Mouse (Mus musculus) macrophage (primary cell): ENCODE measurements at regions not wholly inside any gene's neighbourhood (a gene's known extent, or its start where the extent isn't known, plus 50 kb on each side); places are given as distances from the start of the nearest gene placed in this dataset.

Experiments
- H3K27ac ChIP-seq: fragments of 350-480 bp; formaldehyde crosslinking; 2 replicates; pipeline ENCODE4 v1.9.0; 2021
- H3K36me3 ChIP-seq: fragments of 350-480 bp; formaldehyde crosslinking; 2 replicates; pipeline ENCODE4 v1.9.0; 2021; ENCODE audit errors: inconsistent target
- H3K4me3 ChIP-seq: fragments of 350-480 bp; formaldehyde crosslinking; 2 replicates; pipeline ENCODE4 v1.9.0; 2021; ENCODE audit errors: inconsistent target
- H3K79me2 ChIP-seq: fragments of 350-480 bp; formaldehyde crosslinking; 2 replicates; pipeline ENCODE4 v1.9.0; 2021; ENCODE audit errors: inconsistent target
- WGBS: methylation state at CpG from one replicate; pipeline ENCODE4 v1.1.7; 2026; ENCODE audit warnings: inconsistent platforms; ENCODE audit not compliant: missing documents; 5-methylcytosine and 5-hydroxymethylcytosine counted together

DNA sequence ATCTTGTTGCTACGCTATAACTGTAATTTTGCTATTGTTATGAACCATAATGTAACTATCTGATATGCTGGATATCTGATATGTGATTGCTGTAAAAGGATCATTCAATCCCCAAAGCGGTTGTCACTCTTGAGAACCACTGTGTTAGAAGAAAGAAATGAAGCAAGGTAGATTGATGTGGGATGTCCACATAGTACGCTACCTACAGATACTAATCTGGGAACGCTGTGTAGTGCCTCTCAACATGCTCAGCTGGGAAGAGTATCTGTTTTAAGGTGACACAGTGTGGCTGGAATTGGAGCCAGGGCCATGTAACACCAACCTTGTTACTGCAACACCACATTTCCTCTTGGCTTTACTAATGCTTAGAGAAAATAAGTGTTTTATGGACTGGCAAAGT is 456.2 kb upstream of the Slc30a5 start:
- WGBS = 93% methylated on average over 4 of the region's 4 CpGs
- no peaks in the 10 kb centered on the region for H3K79me2 ChIP-seq
- H3K27ac ChIP-seq = no peak overlapping the region
- no peak overlapping the region for H3K4me3 ChIP-seq
- no peaks in the 10 kb centered on the region for H3K36me3 ChIP-seq

DNA sequence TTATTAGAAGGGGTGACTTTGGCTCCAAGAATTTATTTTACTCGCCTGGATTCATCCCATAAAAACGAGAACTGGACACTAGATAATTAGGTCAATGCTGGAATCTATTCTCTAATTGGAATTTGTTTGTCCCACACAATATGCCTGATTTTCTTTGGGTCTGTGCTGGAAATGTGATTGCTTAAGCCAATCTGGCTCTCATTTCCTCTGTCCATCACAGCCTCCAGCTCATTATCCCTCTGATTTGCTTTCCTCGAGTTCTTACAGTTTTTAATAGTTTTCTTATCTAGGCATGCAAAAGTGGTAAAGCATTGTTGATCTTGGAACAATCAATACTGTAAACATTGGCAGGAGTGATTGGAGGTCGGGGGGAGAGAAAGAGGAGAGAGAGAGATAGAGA is 453.9 kb upstream of the Slc30a5 start:
- Histone ChIP-seq H3K4me3 (no peak overlapping the region), H3K79me2 (no peaks in the 10 kb centered on the region), H3K36me3 (no peaks in the 10 kb centered on the region), H3K27ac (no peak overlapping the region)
- 78% methylated on average over 4 of the region's 4 CpGs for WGBS

DNA sequence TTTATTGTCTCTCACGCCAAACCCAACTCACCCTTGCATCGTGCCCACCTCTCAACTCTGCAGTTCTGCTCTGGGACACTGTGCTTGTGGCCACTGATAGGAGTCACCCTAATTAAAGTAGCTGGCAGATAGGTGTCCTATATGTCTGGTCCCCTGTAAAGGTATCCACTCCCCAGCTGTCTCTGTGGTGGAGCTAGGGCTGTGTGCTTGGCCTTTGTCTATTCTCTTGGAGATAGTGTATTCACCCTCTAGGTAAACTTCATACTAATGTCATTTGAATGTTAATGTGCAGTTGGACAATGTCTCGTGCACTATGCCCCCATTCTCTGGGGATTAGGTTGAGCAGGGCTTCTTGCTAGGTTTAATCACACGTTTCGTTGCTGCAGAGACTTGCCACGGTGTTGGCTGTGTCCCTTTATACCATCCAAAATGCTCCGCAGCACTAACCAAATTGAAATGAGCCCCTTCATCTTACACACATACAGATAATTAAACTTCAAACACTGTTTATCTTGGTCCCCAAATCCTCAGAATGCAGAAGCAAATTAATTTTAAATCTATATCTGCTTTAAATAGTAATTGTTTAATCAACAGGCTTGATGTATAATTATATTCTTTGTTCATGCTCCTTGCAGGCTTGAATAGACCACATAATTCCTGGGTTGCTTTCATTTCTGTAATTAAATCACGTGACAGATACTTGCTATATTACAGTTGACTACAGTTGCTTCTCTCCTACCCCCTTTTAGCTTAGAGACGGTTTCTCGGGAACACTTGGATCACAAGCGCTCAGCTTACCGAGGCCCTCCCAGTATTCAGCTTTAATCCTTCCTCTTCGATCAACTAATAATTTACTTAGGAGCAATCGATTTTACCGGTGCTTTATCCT is 453.0 kb upstream of the Slc30a5 start:
- 89% methylated on average over 15 of the region's 15 CpGs for WGBS
- H3K4me3 ChIP-seq = no peak overlapping the region
- H3K27ac ChIP-seq = no peak overlapping the region
- no peaks in the 10 kb centered on the region for H3K79me2 ChIP-seq
- H3K36me3 ChIP-seq = no peaks in the 10 kb centered on the region

DNA sequence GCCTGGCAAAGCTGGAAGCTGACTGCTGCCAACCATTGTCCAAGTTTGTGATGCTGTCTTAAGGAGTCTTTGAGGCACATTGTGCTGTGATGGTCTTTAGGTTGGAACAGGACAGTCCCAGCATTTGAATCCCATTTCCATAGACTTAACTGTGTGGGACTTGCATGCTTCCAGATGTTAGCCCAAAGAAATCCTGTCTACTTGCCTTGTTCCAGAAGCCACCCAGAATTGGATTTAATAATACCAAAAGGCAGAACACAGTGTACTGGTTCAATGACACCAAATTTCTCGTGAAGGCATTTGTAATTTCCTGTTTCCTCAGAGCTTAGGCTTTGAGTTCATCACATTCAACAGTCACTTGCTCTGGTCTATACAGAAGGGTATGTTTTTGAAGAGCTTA is 444.9 kb upstream of the Slc30a5 start:
- 47% methylated on average over 1 of the region's 1 CpGs for WGBS
- no peak overlapping the region for H3K27ac ChIP-seq
- H3K36me3 ChIP-seq = no peaks in the 10 kb centered on the region
- no peaks in the 10 kb centered on the region for H3K79me2 ChIP-seq
- no peak overlapping the region for H3K4me3 ChIP-seq

DNA sequence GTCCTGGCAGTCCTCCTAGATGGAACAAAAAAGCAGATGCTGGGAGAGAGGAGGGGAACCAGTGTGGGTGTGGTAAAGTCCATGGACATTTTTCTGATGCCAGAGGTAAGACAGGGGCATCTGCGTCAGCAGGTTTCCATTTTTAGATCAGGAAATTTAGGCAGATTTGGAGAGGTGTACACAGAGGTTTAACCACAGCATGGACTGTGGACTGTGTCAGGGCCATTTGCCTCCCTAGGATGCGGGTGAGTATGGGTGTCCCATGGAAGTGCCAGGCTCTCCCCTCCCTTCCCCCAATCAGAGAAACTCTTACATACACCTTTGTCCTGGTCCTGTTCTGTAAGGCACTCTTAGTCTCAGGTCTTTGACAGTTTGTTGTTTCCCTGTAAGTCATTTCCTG is 443.5 kb upstream of the Slc30a5 start:
- Histone ChIP-seq H3K27ac (no peak overlapping the region), H3K4me3 (no peak overlapping the region), H3K36me3 (no peaks in the 10 kb centered on the region), H3K79me2 (no peaks in the 10 kb centered on the region)
- 64% methylated on average over 2 of the region's 2 CpGs for WGBS

DNA sequence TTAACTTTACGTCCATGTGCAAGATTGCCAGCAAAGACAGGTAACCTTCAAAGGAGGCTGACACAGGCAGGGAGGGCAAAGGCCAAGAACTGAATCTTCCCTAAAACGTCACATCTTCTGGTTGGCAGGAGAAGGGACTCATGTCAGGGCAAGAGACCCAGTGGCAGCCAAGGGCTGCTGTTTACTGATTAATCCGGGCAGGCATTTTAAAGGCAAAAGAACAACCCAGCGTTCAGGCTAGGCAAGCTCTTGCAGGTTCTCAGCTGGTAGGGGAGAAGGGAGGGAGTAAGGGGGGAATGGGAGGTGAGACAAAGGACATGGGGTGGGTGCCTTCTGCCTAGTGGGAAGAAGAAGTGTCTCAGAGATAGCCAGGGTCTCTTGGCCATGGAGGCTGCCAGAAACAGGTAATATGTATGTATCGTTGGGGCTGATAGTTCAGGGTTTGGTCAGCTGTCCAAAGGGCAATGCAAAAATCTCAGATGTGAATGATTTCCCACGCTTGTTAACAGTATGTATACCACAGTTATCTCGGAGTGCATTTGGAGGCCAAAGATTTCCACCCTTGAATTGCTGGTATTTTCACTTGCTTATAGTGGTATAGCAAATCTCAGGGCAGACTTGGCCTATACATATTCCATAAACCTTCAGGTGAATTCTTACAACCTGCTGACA is 441.4 kb upstream of the Slc30a5 start:
- WGBS = 96% methylated on average over 7 of the region's 7 CpGs
- no peak overlapping the region for H3K4me3 ChIP-seq
- no peak overlapping the region for H3K27ac ChIP-seq
- H3K79me2 ChIP-seq = no peaks in the 10 kb centered on the region
- H3K36me3 ChIP-seq = no peaks in the 10 kb centered on the region

DNA sequence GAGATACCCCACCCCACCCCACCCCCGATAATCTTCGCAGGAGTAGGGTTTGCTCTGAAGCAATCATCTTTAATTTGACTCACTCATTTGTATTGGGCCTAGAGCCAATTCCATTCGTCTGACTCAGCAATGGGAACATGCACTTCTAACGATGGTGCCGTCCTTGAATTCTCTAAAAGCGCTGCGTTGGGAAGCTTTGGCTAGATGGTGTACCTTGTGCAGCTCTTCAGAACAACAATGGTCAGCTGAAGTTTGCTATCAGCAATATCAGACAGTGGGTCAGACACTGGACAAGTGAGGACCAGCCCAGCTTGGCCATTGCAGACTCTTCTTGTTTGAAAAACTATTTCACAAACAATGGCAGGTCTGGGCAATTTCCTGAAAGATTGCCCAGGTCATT is 440.1 kb upstream of the Slc30a5 start:
- Histone ChIP-seq H3K4me3 (no peak overlapping the region), H3K36me3 (no peaks in the 10 kb centered on the region), H3K79me2 (no peaks in the 10 kb centered on the region), H3K27ac (no peak overlapping the region)
- 93% methylated on average over 7 of the region's 7 CpGs for WGBS

DNA sequence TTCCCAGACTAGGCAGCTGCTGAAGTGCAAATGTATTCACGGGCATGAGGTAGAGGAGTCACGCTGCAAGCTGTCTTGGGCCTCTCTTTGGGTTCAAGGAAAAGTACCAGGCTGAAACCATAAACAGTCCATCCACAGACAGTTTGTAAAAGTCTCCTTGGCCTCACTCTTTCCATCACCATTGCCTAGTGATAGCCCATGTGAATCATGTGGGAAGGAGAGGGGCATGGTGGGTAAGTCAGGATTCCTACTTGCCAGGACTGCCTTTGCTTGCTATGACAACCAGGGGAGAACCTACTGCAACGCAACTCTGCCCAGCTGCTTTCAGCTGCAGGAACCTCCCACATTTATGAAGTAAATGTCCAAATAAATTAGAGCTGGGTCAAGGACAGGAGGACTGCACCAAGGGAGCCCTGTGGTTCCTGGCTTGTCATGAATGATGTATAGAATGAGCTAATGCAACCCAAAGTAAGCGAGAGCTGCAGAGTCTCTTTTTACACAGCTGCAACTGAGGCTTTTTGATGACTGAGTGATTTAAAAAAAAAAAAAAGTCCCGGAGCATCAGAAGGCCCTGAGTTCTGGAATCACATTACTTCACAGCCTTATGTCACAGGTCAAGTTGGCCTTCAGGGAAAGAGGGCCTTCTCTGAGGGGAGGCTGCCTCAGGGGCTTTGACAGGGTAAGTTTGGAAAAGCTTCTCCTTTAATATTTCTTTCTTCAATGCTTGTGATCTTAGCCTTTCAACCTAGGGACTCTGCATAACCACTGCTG is 420.7 kb upstream of the Slc30a5 start:
- Histone ChIP-seq H3K4me3 (no peak overlapping the region), H3K36me3 (no peaks in the 10 kb centered on the region), H3K27ac (no peak overlapping the region), H3K79me2 (no peaks in the 10 kb centered on the region)
- WGBS = 79% methylated on average over 5 of the region's 5 CpGs

DNA sequence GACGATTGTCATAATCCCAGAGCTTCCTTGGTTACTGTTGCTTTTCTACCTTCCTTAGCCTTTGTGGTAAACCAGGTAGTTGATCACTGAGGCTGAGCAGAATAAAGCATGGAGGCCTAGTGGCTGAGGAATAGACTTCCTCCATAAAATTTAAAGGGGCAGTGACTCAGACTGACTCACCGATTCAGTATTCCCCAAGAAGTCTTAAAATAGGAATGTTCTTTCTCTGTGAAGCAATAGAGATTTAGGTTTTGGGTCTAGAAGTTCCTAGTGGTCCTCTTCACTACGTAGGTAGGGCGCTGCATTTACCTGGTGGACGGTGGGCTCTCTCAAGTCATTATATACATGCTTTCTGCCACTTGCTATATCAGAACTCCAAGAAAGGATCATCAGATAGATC is 416.1 kb upstream of the Slc30a5 start:
- WGBS = 70% methylated on average over 5 of the region's 5 CpGs
- no peaks in the 10 kb centered on the region for H3K36me3 ChIP-seq
- no peaks in the 10 kb centered on the region for H3K79me2 ChIP-seq

DNA sequence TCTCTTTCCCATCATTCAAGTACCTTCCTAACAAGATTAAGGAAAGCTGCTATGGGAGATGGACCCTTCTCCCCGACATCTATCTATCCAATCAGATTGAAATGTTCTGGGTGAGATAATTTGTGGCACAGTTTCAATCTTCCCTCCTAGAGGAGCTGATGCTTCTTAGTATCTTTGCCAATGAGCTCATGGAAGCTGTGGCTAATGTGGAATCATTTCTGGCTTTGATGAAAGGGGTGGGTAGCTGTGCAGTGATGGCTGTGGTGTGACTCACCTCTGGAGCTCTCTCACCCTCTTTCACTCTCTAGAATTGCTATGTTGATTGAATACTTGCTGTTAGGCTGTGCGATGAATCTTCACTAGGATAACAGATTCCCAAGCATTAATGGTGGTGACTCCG is 411.1 kb upstream of the Slc30a5 start:
- no peak overlapping the region for H3K4me3 ChIP-seq
- no peaks in the 10 kb centered on the region for H3K36me3 ChIP-seq
- H3K27ac ChIP-seq = no peak overlapping the region
- no peaks in the 10 kb centered on the region for H3K79me2 ChIP-seq
- WGBS = 91% methylated on average over 3 of the region's 3 CpGs

More for the DNA sequence above, 416.1 kb upstream of the Slc30a5 start:
- Histone ChIP-seq H3K4me3 (no peak overlapping the region), H3K27ac (no peak overlapping the region)

DNA sequence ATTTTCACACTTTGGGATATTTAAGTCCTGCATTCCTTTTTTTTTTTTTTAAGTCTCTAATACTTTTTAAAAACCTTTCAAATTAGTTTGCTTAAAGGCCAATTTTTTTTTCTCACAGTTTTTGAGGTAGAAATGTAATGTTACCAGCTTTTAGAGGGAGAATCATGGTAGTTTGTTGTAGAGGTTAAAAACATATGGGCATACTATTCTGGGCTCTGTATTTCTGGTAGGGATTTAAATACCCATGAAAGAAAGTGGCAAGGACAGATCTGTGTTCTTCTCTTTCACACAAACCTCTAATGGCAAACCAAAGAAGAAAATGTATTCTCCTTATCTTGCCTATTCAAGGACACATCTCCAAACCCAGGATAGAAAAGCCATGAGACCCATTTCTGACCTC is 405.6 kb upstream of the Slc30a5 start:
- Histone ChIP-seq H3K36me3 (no peaks in the 10 kb centered on the region), H3K4me3 (no peak overlapping the region), H3K27ac (no peak overlapping the region), H3K79me2 (no peaks in the 10 kb centered on the region)

DNA sequence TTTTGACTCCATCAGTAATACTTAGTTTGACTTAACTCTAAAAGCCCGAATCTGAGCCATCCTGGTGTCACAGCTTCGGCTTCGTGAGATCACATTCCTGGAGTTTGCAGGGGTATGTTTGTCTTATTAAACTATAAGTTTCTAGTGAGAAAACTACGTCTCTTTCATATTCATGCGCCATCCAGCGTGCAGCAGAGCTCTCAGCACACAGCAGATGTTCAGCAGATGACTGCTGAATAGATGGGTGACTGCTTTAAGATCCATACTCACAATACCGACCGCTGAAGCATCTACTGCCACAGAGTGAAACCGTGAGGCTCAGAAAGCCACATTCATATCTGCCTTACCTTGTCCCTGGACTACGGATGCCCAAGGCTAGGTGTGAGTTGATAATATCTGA is 403.8 kb upstream of the Slc30a5 start:
- H3K36me3 ChIP-seq = no peaks in the 10 kb centered on the region
- H3K4me3 ChIP-seq = no peak overlapping the region
- no peak overlapping the region for H3K27ac ChIP-seq
- H3K79me2 ChIP-seq = no peaks in the 10 kb centered on the region
- 95% methylated on average over 10 of the region's 10 CpGs for WGBS

DNA sequence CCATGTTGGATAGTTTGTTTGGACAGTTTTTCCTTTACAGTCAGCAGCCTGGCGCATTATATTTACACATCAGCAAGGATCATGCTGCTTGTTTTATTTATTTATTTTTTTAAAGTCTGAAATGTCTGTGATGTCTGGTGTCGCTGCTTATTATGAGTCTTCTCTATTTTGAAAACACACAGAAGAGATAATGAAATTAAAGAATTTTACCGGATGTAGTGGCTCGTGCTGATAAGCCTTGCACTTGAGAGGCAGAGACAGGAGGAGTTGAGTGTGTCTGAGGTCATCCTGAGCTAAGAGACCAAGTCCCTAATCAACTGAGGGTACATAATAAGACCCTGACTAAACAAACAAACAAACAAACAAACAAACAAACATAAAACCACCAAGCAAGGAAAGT is 402.6 kb upstream of the Slc30a5 start:
- H3K79me2 ChIP-seq = no peaks in the 10 kb centered on the region
- no peak overlapping the region for H3K27ac ChIP-seq
- H3K36me3 ChIP-seq = no peaks in the 10 kb centered on the region
- H3K4me3 ChIP-seq = no peak overlapping the region
- 95% methylated on average over 4 of the region's 4 CpGs for WGBS

DNA sequence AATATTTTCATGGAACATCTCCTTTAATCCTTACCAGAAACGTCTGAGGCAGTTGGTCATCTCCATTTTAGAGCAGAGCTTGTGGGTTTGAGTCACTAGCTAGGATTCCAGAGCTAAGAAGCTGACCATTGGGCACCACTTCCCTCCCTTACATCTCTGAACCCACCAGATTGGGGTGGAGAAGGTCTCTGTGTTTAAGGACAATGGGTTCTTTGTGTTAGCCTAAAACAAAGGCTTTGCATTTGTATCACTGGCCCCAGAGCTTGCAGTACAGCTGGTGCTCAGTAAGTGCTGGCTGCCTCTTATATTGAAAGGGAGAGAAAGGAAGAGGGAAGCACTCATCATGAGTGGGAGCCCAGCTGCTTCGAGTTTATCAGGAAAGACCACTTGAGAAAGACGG is 401.9 kb upstream of the Slc30a5 start:
- WGBS = 59% methylated on average over 3 of the region's 3 CpGs
- no peaks in the 10 kb centered on the region for H3K36me3 ChIP-seq
- no peak overlapping the region for H3K4me3 ChIP-seq
- H3K79me2 ChIP-seq = no peaks in the 10 kb centered on the region
- H3K27ac ChIP-seq = no peak overlapping the region

DNA sequence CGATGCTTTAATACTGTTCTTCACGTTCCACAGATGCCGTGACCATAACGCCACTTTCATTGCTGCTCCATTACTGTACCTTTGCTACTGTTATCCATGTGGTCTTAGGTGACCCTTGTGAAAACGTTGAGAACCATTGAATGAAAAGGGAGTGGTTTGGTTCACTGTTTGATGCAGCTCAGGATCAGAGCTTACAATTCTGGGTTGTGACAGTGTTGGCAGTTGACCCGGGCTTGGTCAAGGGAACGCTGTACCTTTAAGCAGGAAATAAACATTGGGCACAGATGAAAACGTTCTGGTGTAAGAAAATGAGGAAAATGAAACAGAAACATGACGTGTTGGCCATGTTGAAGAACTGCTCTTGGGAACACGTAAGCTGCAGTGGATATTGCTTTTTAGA is 401.3 kb upstream of the Slc30a5 start:
- H3K4me3 ChIP-seq = no peak overlapping the region
- H3K79me2 ChIP-seq = no peaks in the 10 kb centered on the region
- H3K36me3 ChIP-seq = no peaks in the 10 kb centered on the region
- no peak overlapping the region for H3K27ac ChIP-seq
- WGBS = 77% methylated on average over 10 of the region's 10 CpGs
